9 mouse cellular contexts compared by ENCODE assay signal in the genomic region with DNA sequence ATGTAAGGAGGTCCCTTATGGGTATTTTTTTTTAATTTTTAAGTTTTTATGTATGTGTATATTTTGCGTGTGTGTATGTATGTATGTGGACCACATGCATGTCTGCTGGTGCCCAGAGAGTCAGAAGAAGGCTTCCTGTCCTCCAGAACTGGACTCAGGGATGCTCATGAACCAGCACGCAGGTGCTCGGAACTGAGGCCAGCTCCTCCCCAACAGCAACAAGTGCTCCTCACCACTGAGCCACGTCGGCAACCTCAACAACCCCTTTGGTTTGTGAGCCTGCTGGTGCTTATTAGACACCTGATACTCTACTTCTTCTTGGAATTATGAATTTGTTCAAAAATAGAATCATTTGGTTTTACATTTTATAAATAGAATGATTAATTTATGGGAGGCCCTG. TPM values are rescaled to one million over a fixed set of nuclear protein-coding genes. Genes with fewer than 3 reads are reported as not detected.
DNase-seq lines count a peak whose midpoint lies in the region; ATAC-seq and TF ChIP-seq lines count a peak whose summit lies in the region.
"Had no signal": no experiment of that assay in that cellular context is flagged by ENCODE, and none has a peak within 500 bp of the region (broad histone marks: within the 10 kb centered on the region; RNA-seq: fewer than 3 reads in every experiment).

No protein-coding gene starts in this region.

- intact Hi-C loops in left cerebral cortex, adult 2 months (cut with DNase I): no loop called here
- intact Hi-C loops in left cerebral cortex, postnatal 4 days (cut with DNase I): no loop called here

- H3K27ac ChIP-seq in left cerebral cortex, adult 2 months: no peak overlapping the region
- no peak overlapping the region for H3K27ac ChIP-seq in embryonic facial prominence, embryonic 13.5 days
- H3K27ac ChIP-seq in intestine, embryonic 16.5 days (ENCODE audit: low read length): no peak overlapping the region
- H3K27ac ChIP-seq in neural tube, embryonic 13.5 days (replicated peaks): peak overlapping the region; percentile 98; the same call in 1 of the 2 replicates

- H3K36me3 ChIP-seq in embryonic facial prominence, embryonic 13.5 days: peaks cover 23% of the 10 kb centered on the region
- H3K36me3 ChIP-seq in intestine, embryonic 16.5 days (ENCODE audit: control insufficient read depth, insufficient read depth, low read length): 0 out of 2 replicates have a peak, but pooled peaks cover 2% of the 10 kb centered on the region
- H3K36me3 ChIP-seq in neural tube, embryonic 13.5 days: peaks cover 7% of the 10 kb centered on the region; the same call in 1 of the 2 replicates

- 78% methylated on average over 5 of the region's 5 CpGs for WGBS in embryonic facial prominence, embryonic 13.5 days
- WGBS in intestine, embryonic 16.5 days: 83% methylated on average over 5 of the region's 5 CpGs
- WGBS in neural tube, embryonic 13.5 days: 87% methylated on average over 5 of the region's 5 CpGs

- no peaks in the 10 kb centered on the region for H3K9me3 ChIP-seq in embryonic facial prominence, embryonic 13.5 days
- no peaks in the 10 kb centered on the region for H3K9me3 ChIP-seq in intestine, embryonic 16.5 days (ENCODE audit: control insufficient read depth, low read length)
- H3K9me3 ChIP-seq in neural tube, embryonic 13.5 days: no peaks in the 10 kb centered on the region

- H3K4me3 ChIP-seq in left cerebral cortex, adult 2 months: peak overlapping the region; percentile 61
- H3K4me3 ChIP-seq in embryonic facial prominence, embryonic 13.5 days: peak overlapping the region; percentile 74
- peak overlapping the region; percentile 59 for H3K4me3 ChIP-seq in intestine, embryonic 16.5 days (ENCODE audit: low read length)
- peak overlapping the region; percentile 71 for H3K4me3 ChIP-seq in neural tube, embryonic 13.5 days

- H3K4me2 ChIP-seq in embryonic facial prominence, embryonic 13.5 days: peak overlapping the region; percentile 87
- peak overlapping the region; percentile 83 for H3K4me2 ChIP-seq in intestine, embryonic 16.5 days (ENCODE audit: low read depth, low read length)
- peak overlapping the region; percentile 97 for H3K4me2 ChIP-seq in neural tube, embryonic 13.5 days

- no peak for TF ChIP-seq CTCF in left cerebral cortex, adult 2 months (IDR thresholded peaks at IDR 0.05)

- no peak for DNase-seq in left cerebral cortex, adult 2 months (ENCODE audit: extremely low spot score in 1 of 2, low spot score in 2 of 2)
- DNase-seq in left cerebral cortex, postnatal 4 days: no peak
- no peak for DNase-seq in urinary bladder, postnatal 25 days (ENCODE audit: low spot score)
- no peak for DNase-seq in spleen, adult 18-20 months
- DNase-seq: kidney, adult 9 months had no signal

- ATAC-seq in embryonic facial prominence, embryonic 13.5 days (ENCODE audit: insufficient number of reproducible peaks, insufficient read depth, low FRiP score, low TSS enrichment, low read depth): no peak
- ATAC-seq in intestine, embryonic 16.5 days: no peak
- no peak for ATAC-seq in neural tube, embryonic 13.5 days (ENCODE audit: low read depth)
- no peak for ATAC-seq in megakaryocyte-erythroid progenitor cell, adult 5-6 weeks (replicated peaks; ENCODE audit: low FRiP score, low TSS enrichment, poor library complexity, severe bottlenecking)

- peak overlapping the region; percentile 87 for H3K9ac ChIP-seq in embryonic facial prominence, embryonic 13.5 days
- peak overlapping the region; percentile 81 for H3K9ac ChIP-seq in intestine, embryonic 16.5 days (ENCODE audit: low read depth, low read length)
- H3K9ac ChIP-seq in neural tube, embryonic 13.5 days: peak overlapping the region; percentile 92

- H3K4me1 ChIP-seq in embryonic facial prominence, embryonic 13.5 days: peaks cover 31% of the 10 kb centered on the region
- H3K4me1 ChIP-seq in intestine, embryonic 16.5 days (ENCODE audit: control insufficient read depth, insufficient read depth, low read length): peaks cover 19% of the 10 kb centered on the region
- H3K4me1 ChIP-seq in neural tube, embryonic 13.5 days (replicated peaks): peaks cover 47% of the 10 kb centered on the region

- no peaks in the 10 kb centered on the region for H3K27me3 ChIP-seq in embryonic facial prominence, embryonic 13.5 days
- H3K27me3 ChIP-seq in intestine, embryonic 16.5 days (replicated peaks; ENCODE audit: control insufficient read depth, insufficient read depth, low read length): no peaks in the 10 kb centered on the region
- H3K27me3 ChIP-seq in neural tube, embryonic 13.5 days: no peaks in the 10 kb centered on the region

RNA-seq across cellular contexts. Expression of a gene that starts 39.9 kb away (rescaled TPM):
- total RNA-seq in left cerebral cortex, adult 2 months (2021): 100 to 1,000 TPM; 266 to 272 TPM
- 100 to 1,000 TPM; 201 to 210 TPM for total RNA-seq in left cerebral cortex, postnatal 4 days (2021)
- 151 TPM in 2 replicates for polyA plus RNA-seq in embryonic facial prominence, embryonic 13.5 days (2015; fragmentation: Nextera tagmentation; extraction: Ambion mirVana)
- 129 and 133 TPM in 2 replicates for polyA plus RNA-seq in intestine, embryonic 16.5 days (2015; fragmentation: Nextera tagmentation; extraction: Ambion mirVana)
- 140 and 151 TPM in 2 replicates for polyA plus RNA-seq in neural tube, embryonic 13.5 days (2015; fragmentation: Nextera tagmentation; extraction: Ambion mirVana)
- 99.2 and 117 TPM in 2 replicates for total RNA-seq in megakaryocyte-erythroid progenitor cell, adult 5-6 weeks (2014; fragmentation: Nextera tagmentation)
- 223 and 234 TPM in 2 replicates for total RNA-seq in megakaryocyte-erythroid progenitor cell, adult 5-6 weeks (2017)
